Mouse (Mus musculus) midbrain, embryonic 11.5 days (tissue): ENCODE data around the gene Slc7a8. TPM values are rescaled to one million over a fixed set of nuclear protein-coding genes. Genes with fewer than 3 reads are reported as not detected.

Experiments
- ATAC-seq: fragments of 200-750 bp; cut with Nextera tagmentation; 2 replicates; pipeline ENCODE4 v1.8.0; 2017; ENCODE audit warnings: moderate TSS enrichment, moderate library complexity; ENCODE audit not compliant: low FRiP score
- DNase-seq: peaks from one replicate; pipeline ENCODE4 v3.0.0; 2015; ENCODE audit warnings: low spot score; ENCODE audit errors: missing footprints
- H3K27ac ChIP-seq: fragments of 300-500 bp; sonication (generic); 2 replicates; pipeline ENCODE4 v1.5.1; 2014; ENCODE audit warnings: low read depth, low read length
- H3K27me3 ChIP-seq: fragments of 300-500 bp; sonication (generic); 2 replicates; pipeline ENCODE4 v1.6.1; 2014; ENCODE audit warnings: mild to moderate bottlenecking, low read length, moderate library complexity, mixed read lengths; ENCODE audit not compliant: control insufficient read depth, insufficient read depth
- H3K36me3 ChIP-seq: fragments of 300-500 bp; sonication (generic); 2 replicates; pipeline ENCODE4 v1.6.1; 2014; ENCODE audit warnings: mild to moderate bottlenecking, low read length, moderate library complexity, mixed read lengths; ENCODE audit not compliant: control insufficient read depth, insufficient read depth
- H3K4me1 ChIP-seq: fragments of 300-500 bp; sonication (generic); 2 replicates; pipeline ENCODE4 v1.6.1; 2014; ENCODE audit warnings: low read length; ENCODE audit not compliant: control insufficient read depth, insufficient read depth
- H3K4me2 ChIP-seq: fragments of 300-500 bp; sonication (generic); 2 replicates; pipeline ENCODE4 v1.6.1; 2014; ENCODE audit warnings: mild to moderate bottlenecking, moderate library complexity
- H3K4me3 ChIP-seq: fragments of 300-500 bp; sonication (generic); 2 replicates; pipeline ENCODE4 v1.5.1; 2014; ENCODE audit warnings: low read depth, low read length
- H3K9ac ChIP-seq: fragments of 300-500 bp; sonication (generic); 2 replicates; pipeline ENCODE4 v1.6.1; 2014; ENCODE audit warnings: low read length
- H3K9me3 ChIP-seq: fragments of 300-500 bp; sonication (generic); 2 replicates; pipeline ENCODE4 v1.6.1; 2016; ENCODE audit warnings: low read length; ENCODE audit not compliant: control insufficient read depth
- WGBS: fragments of 180-500 bp; shearing (Covaris S2); extraction: QIAGEN DNeasy Blood & Tissue Kit; methylation state at CpG from one replicate; pipeline ENCODE4 v1.1.7; 2014; 5-methylcytosine and 5-hydroxymethylcytosine counted together
- polyA plus RNA-seq: library from polyadenylated mRNA; unstranded; fragments of >200 nt; fragmentation: Nextera tagmentation; extraction: Ambion mirVana; gene quantifications from 2 replicates; pipeline ENCODE4 v1.2.1, GENCODE M21; 2014

The Slc7a8 gene
- polyA plus RNA-seq, 1 experiment from 2014 or later = 2.8 TPM

GRCm38 (mm10) chr14:54703207-54703606 lies 78.5 kb downstream of the Slc7a8 start:
- Histone ChIP-seq H3K4me2 (no peak overlapping the region), H3K36me3 (no peaks in the 10 kb centered on the region), H3K4me3 (no peak overlapping the region), H3K9ac (no peak overlapping the region), H3K4me1 (no peaks in the 10 kb centered on the region), H3K27ac (no peak overlapping the region), H3K9me3 (no peaks in the 10 kb centered on the region), H3K27me3 (no peaks in the 10 kb centered on the region; the same call in 1 of the 2 replicates)
- ATAC-seq = no peak
- DNase-seq = no peak
- 72% methylated on average over 10 of the region's 10 CpGs for WGBS

- H3K4me3 ChIP-seq = no peak overlapping the region
- H3K9ac ChIP-seq = no peak overlapping the region
- 15% methylated on average over 6 of the region's 6 CpGs for WGBS
- H3K27me3 ChIP-seq = no peaks in the 10 kb centered on the region
- no peaks in the 10 kb centered on the region for H3K9me3 ChIP-seq
- no peak overlapping the region for H3K27ac ChIP-seq
- no peaks in the 10 kb centered on the region for H3K4me1 ChIP-seq
- DNase-seq (peak; percentile 97), ATAC-seq (0 out of 2 replicates have a peak, but pooled peaks have one; percentile 54)
- H3K36me3 ChIP-seq = no peaks in the 10 kb centered on the region
- no peak overlapping the region for H3K4me2 ChIP-seq
Measured at GRCm38 (mm10) chr14:54701298-54701697, 80.4 kb downstream of the Slc7a8 start.

GRCm38 (mm10) chr14:54699586-54699985 lies 82.2 kb downstream of the Slc7a8 start:
- H3K4me3 ChIP-seq = no peak overlapping the region
- no peaks in the 10 kb centered on the region for H3K27me3 ChIP-seq
- no peaks in the 10 kb centered on the region for H3K36me3 ChIP-seq
- ATAC-seq (no peak), DNase-seq (no peak)
- no peaks in the 10 kb centered on the region for H3K4me1 ChIP-seq
- H3K9ac ChIP-seq = no peak overlapping the region
- WGBS = 60% methylated on average over 3 of the region's 3 CpGs
- H3K4me2 ChIP-seq = no peak overlapping the region
- no peak overlapping the region for H3K27ac ChIP-seq
- no peaks in the 10 kb centered on the region for H3K9me3 ChIP-seq

GRCm38 (mm10) chr14:54698733-54699132 lies 83.0 kb downstream of the Slc7a8 start, which contains the start of gene Gm29776:
Gene Gm29776, minus strand, starts transcription at chr14:54698833.
- Histone ChIP-seq H3K4me2 (no peak within 1 kb of the TSS), H3K27ac (no peak within 1 kb of the TSS), H3K27me3 (no peaks in the 10 kb centered on the region), H3K9me3 (no peaks in the 10 kb centered on the region), H3K36me3 (0 out of 2 replicates have a peak, but pooled peaks cover 2% of the 10 kb centered on the region), H3K4me3 (no peak within 1 kb of the TSS), H3K9ac (no peak within 1 kb of the TSS), H3K4me1 (no peaks in the 10 kb centered on the region)
- ATAC-seq (no peak), DNase-seq (no peak)
- 69% methylated on average over 4 of the region's 4 CpGs for WGBS

- WGBS = 90% methylated on average over 4 of the region's 4 CpGs
- Histone ChIP-seq H3K27ac (no peak overlapping the region), H3K4me2 (no peak overlapping the region), H3K4me1 (no peaks in the 10 kb centered on the region), H3K4me3 (no peak overlapping the region), H3K9ac (no peak overlapping the region), H3K27me3 (no peaks in the 10 kb centered on the region), H3K9me3 (no peaks in the 10 kb centered on the region), H3K36me3 (0 out of 2 replicates have a peak, but pooled peaks cover 2% of the 10 kb centered on the region)
- no peak for ATAC-seq
- no peak for DNase-seq
Measured at GRCm38 (mm10) chr14:54696752-54697151, 85.0 kb downstream of the Slc7a8 start.

- no peaks in the 10 kb centered on the region for H3K27me3 ChIP-seq
Measured at GRCm38 (mm10) chr14:54695042-54695441, 86.7 kb downstream of the Slc7a8 start.

GRCm38 (mm10) chr14:54687251-54687650 lies 94.5 kb downstream of the Slc7a8 start:
- 10% methylated on average over 8 of the region's 8 CpGs for WGBS

More at GRCm38 (mm10) chr14:54695042-54695441, 86.7 kb downstream of the Slc7a8 start:
- Histone ChIP-seq H3K4me3 (no peak overlapping the region), H3K9ac (no peak overlapping the region), H3K4me1 (no peaks in the 10 kb centered on the region), H3K4me2 (no peak overlapping the region), H3K9me3 (no peaks in the 10 kb centered on the region), H3K27ac (no peak overlapping the region), H3K36me3 (0 out of 2 replicates have a peak, but pooled peaks cover 6% of the 10 kb centered on the region)
- DNase-seq = no peak
- no peak for ATAC-seq
- 88% methylated on average over 6 of the region's 6 CpGs for WGBS

GRCm38 (mm10) chr14:54686522-54687143 lies 95.1 kb downstream of the Slc7a8 start, which contains the start of gene Acin1:
Gene Acin1, minus strand, starts transcription at chr14:54686931.
- DNase-seq (peak; percentile 100), ATAC-seq (peak; percentile 96)
- Histone ChIP-seq H3K27ac (peak within 1 kb of the TSS; percentile 88), H3K27me3 (no peaks in the 10 kb centered on the region), H3K36me3 (peaks cover 11% of the 10 kb centered on the region; the same call in 1 of the 2 replicates), H3K9me3 (no peaks in the 10 kb centered on the region), H3K9ac (peak within 1 kb of the TSS; percentile 94), H3K4me3 (peak within 1 kb of the TSS; percentile 92), H3K4me2 (peak within 1 kb of the TSS; percentile 74), H3K4me1 (peaks cover 17% of the 10 kb centered on the region)
- WGBS = under 1% methylated on average over 44 of the region's 44 CpGs

More at GRCm38 (mm10) chr14:54687251-54687650, 94.5 kb downstream of the Slc7a8 start:
- Histone ChIP-seq H3K4me2 (peak overlapping the region; percentile 72), H3K36me3 (peaks cover 11% of the 10 kb centered on the region; the same call in 1 of the 2 replicates), H3K27me3 (no peaks in the 10 kb centered on the region), H3K27ac (peak overlapping the region; percentile 33; the same call in 1 of the 2 replicates), H3K4me1 (peaks cover 17% of the 10 kb centered on the region), H3K9me3 (no peaks in the 10 kb centered on the region), H3K4me3 (peak overlapping the region; percentile 92), H3K9ac (peak overlapping the region; percentile 79)
- ATAC-seq (no peak), DNase-seq (no peak)

- no peaks in the 10 kb centered on the region for H3K27me3 ChIP-seq
- H3K9ac ChIP-seq = peak within 1 kb of the TSS; percentile 94
- ATAC-seq = peak; percentile 81
- H3K36me3 ChIP-seq = peaks cover 11% of the 10 kb centered on the region; the same call in 1 of the 2 replicates
- no peak for DNase-seq
- peak within 1 kb of the TSS; percentile 74 for H3K4me2 ChIP-seq
- H3K9me3 ChIP-seq = no peaks in the 10 kb centered on the region
- peak within 1 kb of the TSS; percentile 92 for H3K4me3 ChIP-seq
- H3K27ac ChIP-seq = peak within 1 kb of the TSS; percentile 88
- peaks cover 17% of the 10 kb centered on the region for H3K4me1 ChIP-seq
- WGBS = under 1% methylated on average over 41 of the region's 41 CpGs
Measured at GRCm38 (mm10) chr14:54686063-54686521, 95.7 kb downstream of the Slc7a8 start, which contains the start of gene 1700123O20Rik. Gene 1700123O20Rik, plus strand, starts transcription at chr14:54686216.
